Mouse (Mus musculus): ENCODE results near the gene Olfr854. TPM values are rescaled to one million over a fixed set of nuclear protein-coding genes. Genes with fewer than 3 reads are reported as not detected.

The Olfr854 gene
- polyA plus RNA-seq (2014; fragmentation: Nextera tagmentation; extraction: Ambion mirVana) = not detected in 2 replicates

GRCm38 (mm10) chr9:19567282-19567681 lies at the start of gene Olfr854:
TSS of gene Olfr854 (minus strand) at chr9:19567382.
- DNase-seq (ENCODE audit: low spot score) (no peak), ATAC-seq (replicated peaks; ENCODE audit: low FRiP score) (no peak)
- H3K36me3 ChIP-seq (ENCODE audit: control insufficient read depth, insufficient read depth, low read length) = no peaks in the 10 kb centered on the region
- WGBS = 73% methylated on average over 1 of the region's 1 CpGs
- H3K27ac ChIP-seq (ENCODE audit: low read depth, low read length) = no peak within 1 kb of the TSS
- H3K9ac ChIP-seq (ENCODE audit: low read length) = no peak within 1 kb of the TSS
- no peaks in the 10 kb centered on the region for H3K4me1 ChIP-seq (replicated peaks; ENCODE audit: control insufficient read depth, insufficient read depth, low read length)
- no peaks in the 10 kb centered on the region for H3K27me3 ChIP-seq (ENCODE audit: control insufficient read depth, insufficient read depth, low read length)
- H3K9me3 ChIP-seq (ENCODE audit: control insufficient read depth, low read length) = no peaks in the 10 kb centered on the region
- no peak within 1 kb of the TSS for H3K4me3 ChIP-seq (ENCODE audit: low read depth, low read length)
- H3K4me2 ChIP-seq (ENCODE audit: low read depth, low read length, severe bottlenecking) = no peak within 1 kb of the TSS

- Histone ChIP-seq H3K27me3 (ENCODE audit: control insufficient read depth, insufficient read depth, low read length) (no peaks in the 10 kb centered on the region), H3K9ac (ENCODE audit: low read length) (no peak within 1 kb of the TSS), H3K9me3 (ENCODE audit: control insufficient read depth, low read length) (no peaks in the 10 kb centered on the region; the same call in 1 of the 2 replicates), H3K27ac (ENCODE audit: low read depth, low read length) (no peak within 1 kb of the TSS), H3K36me3 (ENCODE audit: control insufficient read depth, insufficient read depth, low read length) (no peaks in the 10 kb centered on the region), H3K4me2 (ENCODE audit: low read depth, low read length, severe bottlenecking) (no peak within 1 kb of the TSS), H3K4me1 (replicated peaks; ENCODE audit: control insufficient read depth, insufficient read depth, low read length) (no peaks in the 10 kb centered on the region), H3K4me3 (ENCODE audit: low read depth, low read length) (no peak within 1 kb of the TSS)
- DNase-seq (ENCODE audit: low spot score) (no peak), ATAC-seq (replicated peaks; ENCODE audit: low FRiP score) (no peak)
Observed at GRCm38 (mm10) chr9:19582317-19582716, 15.1 kb upstream of the Olfr854 start, which contains the start of gene Olfr855. TSS of gene Olfr855 (plus strand) at chr9:19582617.

GRCm38 (mm10) chr9:19540976-19541375 lies 26.2 kb downstream of the Olfr854 start, which contains the start of gene Olfr853:
TSS of gene Olfr853 (minus strand) at chr9:19541076.
- Histone ChIP-seq H3K9ac (ENCODE audit: low read length) (no peak within 1 kb of the TSS), H3K4me2 (ENCODE audit: low read depth, low read length, severe bottlenecking) (no peak within 1 kb of the TSS), H3K27ac (ENCODE audit: low read depth, low read length) (no peak within 1 kb of the TSS), H3K4me1 (replicated peaks; ENCODE audit: control insufficient read depth, insufficient read depth, low read length) (no peaks in the 10 kb centered on the region), H3K27me3 (ENCODE audit: control insufficient read depth, insufficient read depth, low read length) (no peaks in the 10 kb centered on the region), H3K4me3 (ENCODE audit: low read depth, low read length) (no peak within 1 kb of the TSS), H3K36me3 (ENCODE audit: control insufficient read depth, insufficient read depth, low read length) (no peaks in the 10 kb centered on the region), H3K9me3 (ENCODE audit: control insufficient read depth, low read length) (no peaks in the 10 kb centered on the region; the same call in 1 of the 2 replicates)
- 86% methylated on average over 1 of the region's 1 CpGs for WGBS
- no peak for ATAC-seq (replicated peaks; ENCODE audit: low FRiP score)
- no peak for DNase-seq (ENCODE audit: low spot score)

Other genes with a start within 250 kb of the Olfr854 start
- not detected in 2 replicates for gene Olfr845, start 230.9 kb downstream of the Olfr854 start, polyA plus RNA-seq (2014; fragmentation: Nextera tagmentation; extraction: Ambion mirVana)
- gene Olfr846, start 203.4 kb downstream of the Olfr854 start, polyA plus RNA-seq (2014; fragmentation: Nextera tagmentation; extraction: Ambion mirVana) = not detected in 2 replicates
- not detected in 2 replicates for gene Olfr847, start 188.7 kb downstream of the Olfr854 start, polyA plus RNA-seq (2014; fragmentation: Nextera tagmentation; extraction: Ambion mirVana)
- not detected in 2 replicates for gene Olfr849, start 127.1 kb downstream of the Olfr854 start, polyA plus RNA-seq (2014; fragmentation: Nextera tagmentation; extraction: Ambion mirVana)
- gene Olfr850, start 89.1 kb downstream of the Olfr854 start, polyA plus RNA-seq (2014; fragmentation: Nextera tagmentation; extraction: Ambion mirVana) = not detected in 2 replicates
- gene Olfr851, start 74.1 kb downstream of the Olfr854 start, polyA plus RNA-seq (2014; fragmentation: Nextera tagmentation; extraction: Ambion mirVana) = not detected in 2 replicates
- gene Olfr853, start 26.3 kb downstream of the Olfr854 start, polyA plus RNA-seq (2014; fragmentation: Nextera tagmentation; extraction: Ambion mirVana) = not detected in 2 replicates
- gene Olfr855, start 15.2 kb upstream of the Olfr854 start, polyA plus RNA-seq (2014; fragmentation: Nextera tagmentation; extraction: Ambion mirVana) = not detected in 2 replicates
- 41.9 and 48.2 TPM in 2 replicates for gene Zfp317, start 54.7 kb upstream of the Olfr854 start, polyA plus RNA-seq (2014; fragmentation: Nextera tagmentation; extraction: Ambion mirVana)
- gene Olfr857, start 142.1 kb upstream of the Olfr854 start, polyA plus RNA-seq (2014; fragmentation: Nextera tagmentation; extraction: Ambion mirVana) = not detected in 2 replicates
- gene Olfr58, start 212.9 kb upstream of the Olfr854 start, polyA plus RNA-seq (2014; fragmentation: Nextera tagmentation; extraction: Ambion mirVana) = not detected in 2 replicates
- not detected in 2 replicates for gene Olfr859, start 237.5 kb upstream of the Olfr854 start, polyA plus RNA-seq (2014; fragmentation: Nextera tagmentation; extraction: Ambion mirVana)